Mouse (Mus musculus) forebrain, embryonic 16.5 days (tissue): ENCODE data around the gene Lrp8. TPM values are rescaled to one million over a fixed set of nuclear protein-coding genes. Genes with fewer than 3 reads are reported as not detected.

Source experiments
- ATAC-seq: fragments of 200-750 bp; cut with Nextera tagmentation; 2 replicates; pipeline ENCODE4 v1.8.0; 2017; ENCODE audit warnings: mild to moderate bottlenecking, moderate library complexity
- H3K27ac ChIP-seq: fragments of 300-500 bp; sonication (generic); 2 replicates; pipeline ENCODE4 v1.5.1; 2014; ENCODE audit warnings: low read length, control low read depth
- H3K27me3 ChIP-seq: fragments of 300-500 bp; sonication (generic); replicated peaks from 2 replicates; pipeline ENCODE4 v1.6.1; 2014; ENCODE audit warnings: low read length; ENCODE audit not compliant: control insufficient read depth, insufficient read depth
- H3K36me3 ChIP-seq: fragments of 300-500 bp; sonication (generic); 2 replicates; pipeline ENCODE4 v1.6.1; 2014; ENCODE audit not compliant: control insufficient read depth, insufficient read depth
- H3K4me1 ChIP-seq: fragments of 300-500 bp; sonication (generic); replicated peaks from 2 replicates; pipeline ENCODE4 v1.6.1; 2014; ENCODE audit warnings: low read length; ENCODE audit not compliant: control insufficient read depth, insufficient read depth
- H3K4me2 ChIP-seq: fragments of 300-500 bp; sonication (generic); 2 replicates; pipeline ENCODE4 v1.6.1; 2014; ENCODE audit warnings: mild to moderate bottlenecking, low read length, control low read depth
- H3K4me3 ChIP-seq: fragments of 300-500 bp; sonication (generic); replicated peaks from 2 replicates; pipeline ENCODE4 v1.5.1; 2014; ENCODE audit warnings: mild to moderate bottlenecking, low read length, control low read depth
- H3K9ac ChIP-seq: fragments of 300-500 bp; sonication (generic); replicated peaks from 2 replicates; pipeline ENCODE4 v1.6.1; 2014; ENCODE audit warnings: low read depth, low read length, control low read depth
- H3K9me3 ChIP-seq: fragments of 300-500 bp; sonication (generic); 2 replicates; pipeline ENCODE4 v1.6.1; 2016; ENCODE audit warnings: low read length; ENCODE audit not compliant: control insufficient read depth
- WGBS: fragments of 180-500 bp; shearing (Covaris S2); extraction: QIAGEN DNeasy Blood & Tissue Kit; methylation state at CpG from one replicate; pipeline ENCODE4 v1.1.7; 2014; 5-methylcytosine and 5-hydroxymethylcytosine counted together
- polyA plus RNA-seq: library from polyadenylated mRNA; unstranded; fragments of >200 nt; fragmentation: Nextera tagmentation; extraction: Ambion mirVana; gene quantifications from 2 replicates; pipeline ENCODE4 v1.2.1, GENCODE M21; 2015

The Lrp8 gene
- polyA plus RNA-seq, 1 experiment from 2014 or later: 71.8 TPM

- Histone ChIP-seq H3K27ac (no peak overlapping the region), H3K27me3 (no peaks in the 10 kb centered on the region), H3K4me1 (peaks cover 13% of the 10 kb centered on the region), H3K4me3 (no peak overlapping the region), H3K4me2 (no peak overlapping the region), H3K9me3 (no peaks in the 10 kb centered on the region), H3K36me3 (no peaks in the 10 kb centered on the region), H3K9ac (no peak overlapping the region)
- ATAC-seq: no peak
- WGBS: 85% methylated on average over 2 of the region's 2 CpGs
These were observed 118.3 kb downstream of the Lrp8 start for GRCm38 (mm10) chr4:107920336-107920735.

- no peak overlapping the region for H3K9ac ChIP-seq
- WGBS: 83% methylated on average over 8 of the region's 8 CpGs
- H3K27ac ChIP-seq: no peak overlapping the region
- no peak overlapping the region for H3K4me2 ChIP-seq
- H3K4me3 ChIP-seq: no peak overlapping the region
- peaks cover 13% of the 10 kb centered on the region for H3K4me1 ChIP-seq
- no peaks in the 10 kb centered on the region for H3K36me3 ChIP-seq
- no peak for ATAC-seq
- H3K9me3 ChIP-seq: no peaks in the 10 kb centered on the region
- no peaks in the 10 kb centered on the region for H3K27me3 ChIP-seq
These were observed 119.2 kb downstream of the Lrp8 start for GRCm38 (mm10) chr4:107921152-107921695.

- Histone ChIP-seq H3K4me3 (no peak overlapping the region), H3K36me3 (no peaks in the 10 kb centered on the region), H3K27ac (no peak overlapping the region), H3K4me1 (peaks cover 13% of the 10 kb centered on the region), H3K4me2 (no peak overlapping the region), H3K27me3 (no peaks in the 10 kb centered on the region), H3K9ac (no peak overlapping the region), H3K9me3 (no peaks in the 10 kb centered on the region)
- 73% methylated on average over 4 of the region's 4 CpGs for WGBS
- no peak for ATAC-seq
These were observed 119.9 kb downstream of the Lrp8 start for GRCm38 (mm10) chr4:107921952-107922351.

GRCm38 (mm10) chr4:107923145-107923802 is 121.2 kb downstream of the Lrp8 start, which contains the start of gene Cpt2:
Cpt2 (minus strand) TSS chr4:107923610.
- Histone ChIP-seq H3K4me3 (peak within 1 kb of the TSS; percentile 67), H3K27me3 (no peaks in the 10 kb centered on the region), H3K4me1 (peaks cover 13% of the 10 kb centered on the region), H3K9me3 (no peaks in the 10 kb centered on the region), H3K9ac (peak within 1 kb of the TSS; percentile 80), H3K4me2 (peak within 1 kb of the TSS; percentile 89), H3K27ac (peak within 1 kb of the TSS; percentile 33; the same call in 1 of the 2 replicates), H3K36me3 (no peaks in the 10 kb centered on the region)
- 1% methylated on average over 38 of the region's 38 CpGs for WGBS
- ATAC-seq: peak; percentile 94

- Histone ChIP-seq H3K9ac (peak overlapping the region; percentile 80; the same call in 1 of the 2 replicates), H3K4me3 (peak overlapping the region; percentile 67), H3K27me3 (no peaks in the 10 kb centered on the region), H3K27ac (no peak overlapping the region), H3K4me2 (peak overlapping the region; percentile 89), H3K36me3 (no peaks in the 10 kb centered on the region), H3K9me3 (no peaks in the 10 kb centered on the region), H3K4me1 (peaks cover 13% of the 10 kb centered on the region)
- 47% methylated on average over 7 of the region's 7 CpGs for whole genome bisulfite sequencing
- ATAC-seq: peak; percentile 32
These were observed 121.7 kb downstream of the Lrp8 start for GRCm38 (mm10) chr4:107923803-107924194.

Other genes starting within 250 kb of the Lrp8 start
- 8.2 and 18.0 TPM in 2 replicates for gene Dmrtb1, start 118.0 kb upstream of the Lrp8 start, polyA plus RNA-seq
- 118 and 122 TPM in 2 replicates for gene Magoh, start 77.5 kb downstream of the Lrp8 start, polyA plus RNA-seq
- gene 0610037L13Rik, start 87.6 kb downstream of the Lrp8 start, polyA plus RNA-seq: 99.3 and 99.9 TPM in 2 replicates
- 10.4 and 16.3 TPM in 2 replicates for gene Cpt2, start 121.3 kb downstream of the Lrp8 start, polyA plus RNA-seq
- gene Slc1a7, start 166.1 kb downstream of the Lrp8 start, polyA plus RNA-seq: not detected in 2 replicates